Mouse (Mus musculus) bone marrow macrophage, adult 2 months (primary cell): Measurements from ENCODE around the gene Gse1.

Source experiments
- CTCF ChIP-seq: IDR thresholded peaks from 2 replicates; pipeline ENCODE4 v1.5.1; 2012; ENCODE audit warnings: low read depth, mild to moderate bottlenecking, low read length, moderate library complexity
- POLR2A ChIP-seq: IDR thresholded peaks from 2 replicates; pipeline ENCODE4 v1.6.1; 2012; ENCODE audit warnings: mild to moderate bottlenecking, low read depth, low read length, borderline replicate concordance

DNA sequence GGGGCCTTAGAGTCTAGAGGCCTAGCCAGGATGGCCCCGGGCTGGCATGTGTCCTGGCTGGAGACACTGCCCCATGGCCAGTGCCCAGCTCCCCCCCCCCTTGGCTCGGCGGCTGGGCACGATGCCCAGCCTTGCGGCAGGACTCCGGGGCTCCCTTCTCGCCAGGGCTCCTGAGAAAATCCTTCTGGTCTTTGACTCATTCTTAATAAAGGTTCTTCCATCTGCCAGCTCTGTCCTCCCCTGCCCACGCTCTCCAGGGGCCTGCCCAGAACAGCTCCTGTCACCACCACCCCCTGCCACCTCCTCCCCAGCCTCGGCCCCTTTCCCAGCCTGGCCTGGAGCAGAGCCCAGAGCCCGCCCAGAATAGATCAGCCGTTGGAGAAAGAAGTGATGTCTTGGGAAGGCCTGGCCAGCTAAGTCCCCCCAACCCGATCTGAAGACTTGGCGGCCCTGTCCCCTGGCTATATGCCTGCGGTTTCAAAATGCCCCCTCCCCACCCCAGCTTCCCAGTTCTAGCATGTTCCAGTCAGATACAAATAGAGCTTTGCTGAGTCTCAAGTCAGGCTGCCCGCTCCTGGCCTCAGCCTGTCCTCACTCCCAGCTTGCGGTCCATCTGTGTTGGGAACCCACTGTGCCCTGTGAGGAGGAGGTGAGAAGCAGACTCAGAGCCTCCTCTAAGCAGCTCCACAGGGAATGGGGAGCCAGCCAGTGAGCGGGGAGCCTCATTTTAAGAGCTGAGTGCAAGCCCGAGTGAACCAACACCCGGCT, 154.4 kb downstream of the Gse1 start:
- no peak for TF ChIP-seq CTCF
- TF ChIP-seq POLR2A, result no peak
